Mouse (Mus musculus): ENCODE data around the gene Lancl3.
"Not testable (repeated sequence)": the region's sequence is repeated elsewhere in the genome, so short reads cannot be mapped to it uniquely, and the experiment has no call there.

The Lancl3 gene

DNA sequence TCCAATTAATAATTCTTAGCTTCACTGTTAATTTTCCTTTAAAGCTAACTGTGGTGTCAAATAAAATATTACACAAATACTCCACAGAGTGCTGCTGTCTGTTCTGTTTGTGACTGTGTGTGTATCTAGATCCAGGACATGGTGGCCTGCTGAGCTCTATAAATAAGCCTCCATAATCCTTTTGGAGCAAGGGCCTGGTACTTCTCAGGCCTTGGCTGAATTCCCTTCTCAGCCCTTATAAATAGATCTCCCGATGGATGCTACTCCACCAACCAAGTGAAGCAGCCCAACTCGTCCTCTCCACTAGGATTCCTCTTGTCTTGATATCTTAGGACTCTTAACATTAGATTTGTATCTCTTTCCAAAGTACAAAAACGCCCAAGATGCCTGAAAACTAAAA lies 71.4 kb downstream of the Lancl3 start:
- DNase-seq, result no peak

DNA sequence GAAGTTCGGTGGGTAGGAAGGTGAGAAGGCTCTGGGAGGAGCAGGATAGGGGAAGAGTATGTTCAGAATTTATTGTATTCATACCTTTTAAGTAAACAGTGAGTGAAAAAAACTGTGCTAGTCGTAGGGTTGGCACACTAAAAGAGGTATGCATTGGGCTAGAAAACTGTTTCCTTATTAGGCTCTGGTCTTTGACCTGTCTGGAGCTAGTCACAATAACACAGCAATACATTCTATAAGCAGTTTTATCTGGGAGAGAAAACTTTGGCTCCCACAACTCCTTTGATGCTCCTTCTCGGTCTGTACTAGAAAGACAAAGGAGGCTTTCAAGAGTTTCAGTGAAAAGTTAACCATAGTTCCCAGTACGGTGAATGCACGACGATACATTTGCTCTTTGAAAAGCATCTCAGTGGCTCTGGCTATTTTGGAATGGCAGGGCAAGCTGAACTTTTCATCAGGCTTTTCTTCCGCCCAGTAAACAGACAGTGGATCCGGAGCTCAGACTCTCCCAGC lies 72.3 kb downstream of the Lancl3 start:
- DNase-seq, result no peak

DNA sequence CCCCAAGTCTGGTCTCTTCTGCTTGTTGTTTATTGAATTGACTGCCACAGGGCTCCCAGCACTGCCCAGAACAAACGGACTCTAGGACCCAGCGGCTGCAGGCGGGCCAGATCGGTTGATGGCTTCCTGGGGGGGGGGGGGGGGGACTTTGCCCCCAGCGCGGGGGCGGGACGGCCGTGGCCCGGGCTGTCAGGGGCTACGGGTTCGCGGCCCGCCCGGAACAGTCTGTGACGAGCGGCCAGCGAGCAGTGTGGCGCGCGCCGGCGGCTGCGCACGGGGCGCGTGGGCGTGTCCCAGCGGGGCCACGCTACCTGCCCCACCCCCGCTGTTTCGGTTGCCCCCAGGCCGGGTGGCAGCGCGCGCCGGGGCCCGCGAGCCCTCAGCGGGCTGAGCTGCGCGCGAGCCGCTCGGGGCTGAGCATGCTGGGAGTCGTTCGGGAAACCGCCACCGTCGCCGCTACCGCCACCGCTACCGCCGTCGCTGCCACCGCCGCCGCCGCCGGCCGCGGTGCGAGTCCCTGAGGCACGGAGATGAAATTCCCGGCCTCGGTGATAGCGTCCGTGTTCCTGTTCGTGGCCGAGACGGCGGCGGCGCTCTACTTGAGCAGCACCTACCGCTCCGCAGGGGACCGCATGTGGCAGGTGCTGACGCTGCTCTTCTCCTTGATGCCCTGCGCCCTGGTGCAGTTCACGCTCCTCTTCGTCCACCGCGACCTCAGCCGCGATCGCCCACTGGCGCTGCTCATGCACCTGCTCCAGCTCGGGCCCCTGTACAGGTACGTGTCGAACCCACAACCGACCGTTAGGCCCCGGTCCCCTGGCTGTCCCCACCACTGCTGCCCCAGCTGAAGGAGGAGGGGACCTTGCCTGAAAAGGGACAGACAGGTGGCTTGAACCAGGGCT lies 73.0 kb downstream of the Lancl3 start, which contains the start of gene Xk:
Gene Xk (plus strand): TSS at position 297 of the 902 bp plus-strand sequence.
- peak; percentile 51 to 62 for DNase-seq

DNA sequence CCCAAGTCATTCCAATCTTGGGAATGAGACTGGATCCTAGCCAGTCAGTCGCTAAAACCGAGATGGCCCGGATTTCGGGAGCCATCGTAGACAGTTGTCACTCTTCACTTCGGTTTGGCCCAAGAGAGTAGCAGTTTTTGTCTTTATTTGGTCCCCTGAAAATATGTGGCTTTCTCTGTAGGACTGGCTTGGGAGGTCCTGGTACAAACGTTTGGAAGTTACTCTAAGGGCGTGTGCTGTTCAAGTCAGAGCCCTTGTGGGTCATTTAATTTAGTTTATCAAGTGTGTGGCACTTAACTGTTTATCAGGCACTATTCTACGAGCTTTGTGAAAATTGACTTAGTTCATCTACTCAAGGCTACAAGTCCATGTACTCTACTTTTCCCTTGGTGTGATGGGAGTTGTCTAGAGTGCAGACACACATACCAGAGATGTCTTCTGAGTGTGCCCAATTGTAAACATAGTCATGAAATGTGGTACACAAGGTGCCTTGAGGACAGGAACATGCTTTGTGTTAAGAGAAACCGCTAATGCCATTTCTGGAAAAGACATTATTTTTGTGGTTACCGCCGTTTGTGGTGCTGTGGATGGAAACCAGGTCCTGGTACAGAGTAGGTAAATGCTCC lies 73.8 kb downstream of the Lancl3 start:
- DNase-seq, result no peak

DNA sequence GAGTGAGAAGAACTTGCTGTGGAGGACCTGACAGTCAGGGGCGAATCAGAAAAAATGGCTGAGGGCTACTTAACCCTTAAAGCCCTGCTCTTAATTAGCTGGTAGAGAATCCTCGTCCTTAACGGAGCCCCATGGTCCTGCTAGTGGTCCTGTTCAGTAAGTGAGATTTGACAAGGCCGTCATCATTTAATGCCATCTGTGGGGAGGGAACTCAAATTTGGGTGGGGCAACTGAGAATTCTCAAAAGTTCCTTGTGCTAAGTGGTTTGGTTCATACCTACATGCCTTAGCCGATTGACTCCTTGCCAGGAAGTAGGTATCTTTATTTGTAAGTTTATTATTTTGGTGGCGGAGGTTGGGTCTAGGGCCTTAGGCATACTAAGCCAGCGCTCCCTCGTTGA lies 74.6 kb downstream of the Lancl3 start:
- no peak for DNase-seq

DNA sequence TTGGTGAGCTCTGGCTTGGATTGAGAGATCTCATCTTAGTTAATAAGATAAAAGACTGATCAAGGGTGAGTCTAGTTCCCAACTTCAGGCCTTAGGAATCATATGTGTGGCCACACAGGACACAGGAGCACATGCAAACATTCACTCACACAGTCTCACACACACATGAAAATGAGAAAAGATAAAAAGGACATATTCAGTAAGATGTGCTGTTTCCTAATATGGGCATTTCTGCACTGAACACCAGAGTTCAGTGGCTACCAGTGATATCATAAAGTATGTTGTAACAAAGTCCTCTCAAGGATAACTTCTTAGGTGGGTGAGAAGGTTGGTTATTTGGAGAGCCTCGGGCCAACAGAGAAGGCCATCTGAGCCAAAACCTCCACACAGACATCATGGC lies 83.8 kb downstream of the Lancl3 start, which contains the start of gene H2al1m:
Gene H2al1m (plus strand): TSS at position 301 of the 400 bp plus-strand sequence.
- not testable (repeated sequence) for DNase-seq

DNA sequence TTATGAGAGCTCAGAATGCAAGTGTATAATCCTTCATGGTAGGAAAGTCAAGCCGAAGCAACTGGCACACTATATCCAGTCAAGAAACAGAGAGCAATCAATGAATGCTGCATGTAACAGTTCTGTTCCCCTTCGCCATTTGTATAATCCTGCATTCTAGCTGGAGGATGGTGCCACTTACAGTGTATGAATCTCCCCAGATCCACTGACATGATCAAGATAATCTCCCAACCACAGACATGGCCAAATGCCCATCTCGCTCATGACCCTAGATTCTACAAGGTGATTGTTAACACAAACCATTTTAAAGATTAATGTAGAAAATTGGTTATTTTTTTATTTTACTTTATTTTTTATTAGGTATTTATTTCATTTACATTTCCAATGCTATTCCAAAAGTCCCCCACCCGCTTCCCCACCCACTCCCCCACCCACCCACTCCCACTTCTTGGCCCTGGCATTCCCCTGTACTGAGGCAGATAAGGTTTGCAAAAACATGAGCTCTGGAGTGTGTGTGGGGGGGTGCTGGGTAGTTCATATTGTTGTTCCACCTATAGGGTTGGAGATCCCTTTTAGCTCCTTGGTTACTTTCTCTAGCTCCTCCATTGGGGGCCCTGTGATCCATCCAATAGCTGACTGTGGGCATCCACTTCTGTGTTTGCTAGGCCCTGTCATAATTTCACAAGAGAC lies 93.6 kb downstream of the Lancl3 start:
- DNase-seq, result not testable (repeated sequence)

DNA sequence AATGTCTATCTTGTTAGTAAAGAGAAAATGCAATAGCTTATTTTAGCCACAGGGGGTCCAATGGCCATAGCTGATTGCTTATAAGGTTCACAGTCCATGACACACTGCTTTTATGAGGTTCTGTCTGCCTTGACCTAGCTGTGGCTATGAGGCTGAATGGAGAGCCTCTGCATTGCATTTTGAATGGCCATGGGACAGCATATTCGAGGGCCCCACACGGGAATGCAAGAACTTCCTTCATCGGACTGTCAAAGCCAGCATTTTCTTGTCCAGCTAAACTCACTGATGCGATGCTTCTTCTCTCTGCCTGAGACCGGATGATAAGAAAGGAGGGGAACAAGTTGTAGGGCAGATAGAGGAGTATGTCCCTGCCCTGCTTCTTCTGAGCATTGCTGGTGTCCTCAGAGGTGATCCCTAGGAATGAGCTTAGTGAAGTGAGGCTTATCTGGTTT lies 98.7 kb downstream of the Lancl3 start:
- DNase-seq, result no peak

DNA sequence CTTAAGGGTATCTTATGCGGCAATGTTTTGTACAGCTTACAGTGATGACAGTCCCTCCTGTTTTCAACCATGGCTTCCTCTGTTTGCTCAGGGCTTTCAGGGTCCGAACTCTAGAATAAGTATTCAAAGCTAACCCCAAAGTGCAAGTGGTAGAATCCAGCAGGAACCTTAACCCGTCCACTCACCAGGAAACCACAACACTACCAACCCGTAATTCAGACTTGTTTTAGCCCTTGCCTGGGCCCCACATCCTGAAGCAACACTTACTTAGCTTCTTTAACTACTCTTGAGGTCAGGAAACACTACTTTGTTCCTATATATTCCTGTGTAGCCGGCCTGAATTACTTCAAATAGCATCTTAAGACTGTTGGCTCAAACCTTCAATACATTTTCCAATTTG lies 103.1 kb downstream of the Lancl3 start:
- no peak for DNase-seq

DNA sequence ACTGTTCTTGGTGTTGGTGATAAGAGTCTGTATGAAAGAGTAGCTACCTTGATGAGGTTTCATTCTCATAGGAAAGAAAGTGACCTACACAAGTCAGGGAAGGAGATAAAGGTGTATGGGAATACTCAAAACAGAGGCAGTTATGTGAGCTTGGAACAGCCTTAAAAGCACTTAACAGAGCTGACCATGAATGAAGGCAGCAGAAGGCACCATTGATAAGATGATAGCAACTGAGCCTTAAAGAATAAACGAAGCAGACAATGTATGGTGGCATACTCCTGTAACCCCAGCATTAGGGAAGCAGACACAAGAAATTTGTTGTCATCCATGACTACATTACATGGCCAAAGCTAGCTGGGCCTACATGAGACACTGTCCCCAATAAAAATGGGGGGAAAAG lies 103.8 kb downstream of the Lancl3 start:
- DNase-seq, result no peak

DNA sequence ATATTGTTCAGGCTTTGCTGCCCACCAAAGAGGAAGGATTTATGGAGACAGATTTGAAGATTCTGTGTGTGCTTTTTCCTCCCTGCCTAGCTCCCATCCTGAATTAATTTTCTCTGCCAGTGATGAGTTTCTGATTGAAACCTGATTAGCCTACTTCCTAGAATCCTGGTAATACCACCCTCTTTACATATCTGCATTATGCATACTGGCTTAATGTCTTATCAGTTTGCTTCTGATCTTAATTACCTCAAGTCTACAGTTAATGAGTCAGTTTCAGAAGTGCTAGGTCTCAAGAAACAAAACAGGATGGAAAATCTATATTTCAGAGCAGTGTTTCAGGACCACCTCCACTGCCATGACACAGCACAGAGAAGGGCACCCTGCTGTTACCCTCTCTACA lies 116.8 kb downstream of the Lancl3 start:
- not testable (repeated sequence) for DNase-seq
